Mouse (Mus musculus): ENCODE results near the gene Tab1. TPM values are rescaled to one million over a fixed set of nuclear protein-coding genes. Genes with fewer than 3 reads are reported as not detected.

Tab1 gene
- polyA plus RNA-seq, 1 experiment = 33.3 TPM

GRCm38 (mm10) chr15:80107143-80107542 is 25.8 kb upstream of the Tab1 start:
- Histone ChIP-seq H3ac (ENCODE audit: control insufficient read depth, insufficient read length) (no peak overlapping the region), H3K4me3 (no peak overlapping the region), H3K79me2 (ENCODE audit: control insufficient read depth, insufficient read depth) (no peaks in the 10 kb centered on the region), H3K36me3 (ENCODE audit: control insufficient read depth, insufficient read depth) (no peaks in the 10 kb centered on the region), H3K4me2 (ENCODE audit: low read depth) (no peak overlapping the region), H3K27me3 (ENCODE audit: control insufficient read depth, insufficient read depth, insufficient read length) (no peaks in the 10 kb centered on the region)
- TF ChIP-seq E2F4 (IDR thresholded peaks at IDR 0.05; ENCODE audit: insufficient read depth) (no peak), MYOG (IDR thresholded peaks at IDR 0.05; ENCODE audit: control insufficient read depth in 1 of 3, insufficient read depth in 1 of 3, insufficient read length in 2 of 3, low read depth in 2 of 3) (no peak), SRF (IDR thresholded peaks at IDR 0.05; ENCODE audit: control insufficient read depth, insufficient read length, low read depth) (no peak)

GRCm38 (mm10) chr15:80107575-80107974 is 25.4 kb upstream of the Tab1 start:
- Histone ChIP-seq H3K79me2 (ENCODE audit: control insufficient read depth, insufficient read depth) (no peaks in the 10 kb centered on the region), H3K4me2 (ENCODE audit: low read depth) (no peak overlapping the region), H3K4me3 (no peak overlapping the region), H3K27me3 (ENCODE audit: control insufficient read depth, insufficient read depth, insufficient read length) (no peaks in the 10 kb centered on the region), H3ac (ENCODE audit: control insufficient read depth, insufficient read length) (no peak overlapping the region), H3K36me3 (ENCODE audit: control insufficient read depth, insufficient read depth) (no peaks in the 10 kb centered on the region)
- TF ChIP-seq REST (IDR thresholded peaks at IDR 0.05; ENCODE audit: insufficient read depth, insufficient read length) (no peak), MYOD1 (IDR thresholded peaks at IDR 0.05; ENCODE audit: control insufficient read depth in 1 of 3, insufficient read length in 2 of 3, low read depth in 2 of 3) (no peak), MAX (IDR thresholded peaks at IDR 0.05; ENCODE audit: low read depth) (no peak), TCF12 (IDR thresholded peaks at IDR 0.05; ENCODE audit: insufficient read depth, poor library complexity, severe bottlenecking) (no peak), SRF (IDR thresholded peaks at IDR 0.05; ENCODE audit: control insufficient read depth, insufficient read length, low read depth) (no peak), TCF3 (IDR thresholded peaks at IDR 0.05; ENCODE audit: insufficient read length, low read depth) (no peak), MYOG (IDR thresholded peaks at IDR 0.05; ENCODE audit: control insufficient read depth in 1 of 3, insufficient read depth in 1 of 3, insufficient read length in 2 of 3, low read depth in 2 of 3) (no peak), CEBPB (IDR thresholded peaks at IDR 0.05; ENCODE audit: insufficient read depth, poor library complexity, severe bottlenecking) (no peak)

- Histone ChIP-seq H3K27me3 (ENCODE audit: control insufficient read depth, insufficient read depth, insufficient read length) (no peaks in the 10 kb centered on the region), H3ac (ENCODE audit: control insufficient read depth, insufficient read length) (no peak overlapping the region), H3K79me2 (ENCODE audit: control insufficient read depth, insufficient read depth) (no peaks in the 10 kb centered on the region), H3K4me3 (no peak overlapping the region), H3K4me2 (ENCODE audit: low read depth) (no peak overlapping the region), H3K36me3 (ENCODE audit: control insufficient read depth, insufficient read depth) (no peaks in the 10 kb centered on the region)
- TF ChIP-seq REST (IDR thresholded peaks at IDR 0.05; ENCODE audit: insufficient read depth, insufficient read length) (no peak), MYOG (IDR thresholded peaks at IDR 0.05; ENCODE audit: control insufficient read depth in 1 of 3, insufficient read depth in 1 of 3, insufficient read length in 2 of 3, low read depth in 2 of 3) (no peak), CEBPB (IDR thresholded peaks at IDR 0.05; ENCODE audit: insufficient read depth, poor library complexity, severe bottlenecking) (no peak), TCF12 (IDR thresholded peaks at IDR 0.05; ENCODE audit: insufficient read depth, poor library complexity, severe bottlenecking) (no peak), MAX (IDR thresholded peaks at IDR 0.05; ENCODE audit: low read depth) (no peak), POLR2A (IDR thresholded peaks at IDR 0.05; ENCODE audit: insufficient read length, low read depth) (no peak), SRF (IDR thresholded peaks at IDR 0.05; ENCODE audit: control insufficient read depth, insufficient read length, low read depth) (no peak), E2F4 (IDR thresholded peaks at IDR 0.05; ENCODE audit: insufficient read depth) (no peak), POLR2AphosphoS2 (IDR thresholded peaks at IDR 0.05; ENCODE audit: insufficient read length, low read depth) (no peak), USF1 (IDR thresholded peaks at IDR 0.05; ENCODE audit: low read depth) (no peak), TCF3 (IDR thresholded peaks at IDR 0.05; ENCODE audit: insufficient read length, low read depth) (no peak), MYOD1 (IDR thresholded peaks at IDR 0.05; ENCODE audit: control insufficient read depth in 1 of 3, insufficient read length in 2 of 3, low read depth in 2 of 3) (no peak)
Observed at GRCm38 (mm10) chr15:80111436-80111835, 21.5 kb upstream of the Tab1 start.

- TF ChIP-seq POLR2AphosphoS2 (IDR thresholded peaks at IDR 0.05; ENCODE audit: insufficient read length, low read depth) (no peak), CEBPB (IDR thresholded peaks at IDR 0.05; ENCODE audit: insufficient read depth, poor library complexity, severe bottlenecking) (no peak), TCF3 (IDR thresholded peaks at IDR 0.05; ENCODE audit: insufficient read length, low read depth) (no peak)
- H3K4me2 ChIP-seq (ENCODE audit: low read depth) = no peak overlapping the region
- no peaks in the 10 kb centered on the region for H3K36me3 ChIP-seq (ENCODE audit: control insufficient read depth, insufficient read depth)
- H3K79me2 ChIP-seq (ENCODE audit: control insufficient read depth, insufficient read depth) = no peaks in the 10 kb centered on the region
- H3K27me3 ChIP-seq (ENCODE audit: control insufficient read depth, insufficient read depth, insufficient read length) = no peaks in the 10 kb centered on the region
- H3K4me3 ChIP-seq = no peak overlapping the region
- no peak overlapping the region for H3ac ChIP-seq (ENCODE audit: control insufficient read depth, insufficient read length)
Observed at GRCm38 (mm10) chr15:80112499-80112898, 20.4 kb upstream of the Tab1 start.

- H3K79me2 ChIP-seq (ENCODE audit: control insufficient read depth, insufficient read depth) = no peaks in the 10 kb centered on the region
- no peaks in the 10 kb centered on the region for H3K27me3 ChIP-seq (ENCODE audit: control insufficient read depth, insufficient read depth, insufficient read length)
- H3K4me3 ChIP-seq = no peak overlapping the region
- no peaks in the 10 kb centered on the region for H3K36me3 ChIP-seq (ENCODE audit: control insufficient read depth, insufficient read depth)
- H3K4me2 ChIP-seq (ENCODE audit: low read depth) = no peak overlapping the region
- no peak overlapping the region for H3ac ChIP-seq (ENCODE audit: control insufficient read depth, insufficient read length)
- TF ChIP-seq USF1 (IDR thresholded peaks at IDR 0.05; ENCODE audit: low read depth) (no peak), REST (IDR thresholded peaks at IDR 0.05; ENCODE audit: insufficient read depth, insufficient read length) (no peak), POLR2AphosphoS2 (IDR thresholded peaks at IDR 0.05; ENCODE audit: insufficient read length, low read depth) (no peak), MYOG (IDR thresholded peaks at IDR 0.05; ENCODE audit: control insufficient read depth in 1 of 3, insufficient read depth in 1 of 3, insufficient read length in 2 of 3, low read depth in 2 of 3) (no peak), POLR2A (IDR thresholded peaks at IDR 0.05; ENCODE audit: insufficient read length, low read depth) (no peak), E2F4 (IDR thresholded peaks at IDR 0.05; ENCODE audit: insufficient read depth) (no peak), CEBPB (IDR thresholded peaks at IDR 0.05; ENCODE audit: insufficient read depth, poor library complexity, severe bottlenecking) (no peak), MAX (IDR thresholded peaks at IDR 0.05; ENCODE audit: low read depth) (no peak), TCF12 (IDR thresholded peaks at IDR 0.05; ENCODE audit: insufficient read depth, poor library complexity, severe bottlenecking) (no peak), TCF3 (IDR thresholded peaks at IDR 0.05; ENCODE audit: insufficient read length, low read depth) (no peak), MYOD1 (IDR thresholded peaks at IDR 0.05; ENCODE audit: control insufficient read depth in 1 of 3, insufficient read length in 2 of 3, low read depth in 2 of 3) (no peak), SRF (IDR thresholded peaks at IDR 0.05; ENCODE audit: control insufficient read depth, insufficient read length, low read depth) (no peak)
Observed at GRCm38 (mm10) chr15:80114414-80114813, 18.5 kb upstream of the Tab1 start.
